Mouse (Mus musculus) embryonic facial prominence, embryonic 14.5 days (tissue): ENCODE measurements around the gene Hagh. TPM values are rescaled to one million over a fixed set of nuclear protein-coding genes. Genes with fewer than 3 reads are reported as not detected.

ENCODE experiments used
- polyA plus RNA-seq: library from polyadenylated mRNA; unstranded; fragments of >200 nt; fragmentation: Nextera tagmentation; extraction: Ambion mirVana; gene quantifications from 2 replicates; pipeline ENCODE4 v1.2.1, GENCODE M21; 2014

Hagh gene
- polyA plus RNA-seq, 1 experiment from 2014 or later = 43.3 TPM

Other genes with a start within 250 kb of the Hagh start
- 60.8 and 71.2 TPM in 2 replicates for gene Tsc2, start 207.5 kb upstream of the Hagh start, polyA plus RNA-seq
- 16.8 and 19.1 TPM in 2 replicates for gene Nthl1, start 207.5 kb upstream of the Hagh start, polyA plus RNA-seq
- 56.7 and 57.7 TPM in 2 replicates for gene Slc9a3r2, start 189.8 kb upstream of the Hagh start, polyA plus RNA-seq
- 0.82 and 1.4 TPM in 2 replicates for gene Npw, start 181.7 kb upstream of the Hagh start, polyA plus RNA-seq
- 23.7 and 25.2 TPM in 2 replicates for gene Zfp598, start 170.5 kb upstream of the Hagh start, polyA plus RNA-seq
- 7.7 and 8.2 TPM in 2 replicates for gene Syngr3, start 150.2 kb upstream of the Hagh start, polyA plus RNA-seq
- 40.8 and 41.9 TPM in 2 replicates for gene Gfer, start 144.0 kb upstream of the Hagh start, polyA plus RNA-seq
- gene Noxo1, start 143.9 kb upstream of the Hagh start, polyA plus RNA-seq = 3.7 and 5.3 TPM in 2 replicates
- 50.1 and 67.2 TPM in 2 replicates for gene Tbl3, start 132.5 kb upstream of the Hagh start, polyA plus RNA-seq
- 0.17 TPM in 1 of 2 replicates, not detected in the other for gene Rnf151, start 122.1 kb upstream of the Hagh start, polyA plus RNA-seq
- 1,571 and 1,579 TPM in 2 replicates for gene Rps2, start 122.0 kb upstream of the Hagh start, polyA plus RNA-seq
- 233 and 267 TPM in 2 replicates for gene Ndufb10, start 115.7 kb upstream of the Hagh start, polyA plus RNA-seq
- gene Rpl3l, start 112.3 kb upstream of the Hagh start, polyA plus RNA-seq = 0.39 TPM in 1 of 2 replicates, not detected in the other
- 28.7 and 30.3 TPM in 2 replicates for gene Msrb1, start 103.5 kb upstream of the Hagh start, polyA plus RNA-seq
- gene Hs3st6, start 87.2 kb upstream of the Hagh start, polyA plus RNA-seq = 10.1 and 11.7 TPM in 2 replicates
- not detected in 2 replicates for gene Meiob, start 35.9 kb upstream of the Hagh start, polyA plus RNA-seq
- 16.2 and 20.0 TPM in 2 replicates for gene Fahd1, start 10.2 kb downstream of the Hagh start, polyA plus RNA-seq
- 0.22 and 0.51 TPM in 2 replicates for gene Igfals, start 25.9 kb downstream of the Hagh start, polyA plus RNA-seq
- gene Nubp2, start 46.2 kb downstream of the Hagh start, polyA plus RNA-seq = 47.5 and 48.0 TPM in 2 replicates
- 40.8 and 41.7 TPM in 2 replicates for gene Spsb3, start 46.5 kb downstream of the Hagh start, polyA plus RNA-seq
- gene Eme2, start 54.9 kb downstream of the Hagh start, polyA plus RNA-seq = 23.0 and 24.9 TPM in 2 replicates
- 78.5 and 78.7 TPM in 2 replicates for gene Mrps34, start 55.0 kb downstream of the Hagh start, polyA plus RNA-seq
- gene Nme3, start 56.4 kb downstream of the Hagh start, polyA plus RNA-seq = 37.5 and 46.1 TPM in 2 replicates
- 34.6 and 37.4 TPM in 2 replicates for gene Mapk8ip3, start 96.8 kb downstream of the Hagh start, polyA plus RNA-seq
- gene Jpt2, start 120.5 kb downstream of the Hagh start, polyA plus RNA-seq = 83.6 and 95.6 TPM in 2 replicates
- 7.1 and 7.7 TPM in 2 replicates for gene Cramp1l, start 175.6 kb downstream of the Hagh start, polyA plus RNA-seq
- gene Ift140, start 175.9 kb downstream of the Hagh start, polyA plus RNA-seq = 13.9 and 17.5 TPM in 2 replicates
- gene Tmem204, start 243.4 kb downstream of the Hagh start, polyA plus RNA-seq = 22.6 and 23.2 TPM in 2 replicates